Mouse (Mus musculus) liver, embryonic 14.5 days (tissue): ENCODE measurements around the gene Slc16a11.

Source experiments
- CTCF ChIP-seq: IDR thresholded peaks from 2 replicates; pipeline ENCODE4 v1.5.1; 2016; ENCODE audit warnings: antibody characterized with exemption, low read depth, control low read depth
- EP300 ChIP-seq: IDR thresholded peaks from 2 replicates; pipeline ENCODE4 v1.6.1; 2016; ENCODE audit warnings: antibody characterized with exemption, low read depth

GRCm38 (mm10) chr11:70171847-70172246 is 40.7 kb upstream of the Slc16a11 start:
- TF ChIP-seq EP300 (no peak), CTCF (peak; percentile 68)
